Mouse (Mus musculus) embryonic facial prominence, embryonic 11.5 days (tissue): Measurements from ENCODE around the gene Tas1r1. TPM values are rescaled to one million over a fixed set of nuclear protein-coding genes. Genes with fewer than 3 reads are reported as not detected.

ENCODE experiments used
- ATAC-seq: fragments of 200-750 bp; cut with Nextera tagmentation; replicated peaks from 2 replicates; pipeline ENCODE4 v1.8.0; 2017; ENCODE audit warnings: low read depth; ENCODE audit not compliant: insufficient number of reproducible peaks, low FRiP score, low TSS enrichment
- DNase-seq: peaks from one replicate; pipeline ENCODE4 v3.0.0-alpha.2; 2015; ENCODE audit warnings: low spot score
- H3K27ac ChIP-seq: fragments of 300-500 bp; sonication (generic); replicated peaks from 2 replicates; pipeline ENCODE4 v1.5.1; 2014; ENCODE audit warnings: mild to moderate bottlenecking, low read depth, low read length, control low read depth
- H3K27me3 ChIP-seq: fragments of 300-500 bp; sonication (generic); 2 replicates; pipeline ENCODE4 v1.6.1; 2014; ENCODE audit warnings: mild to moderate bottlenecking, low read length, moderate library complexity, mixed read lengths; ENCODE audit not compliant: control insufficient read depth, insufficient read depth
- H3K36me3 ChIP-seq: fragments of 300-500 bp; sonication (generic); replicated peaks from 2 replicates; pipeline ENCODE4 v1.6.1; 2014; ENCODE audit warnings: low read depth, mild to moderate bottlenecking, low read length, moderate library complexity, mixed read lengths; ENCODE audit not compliant: control insufficient read depth, insufficient read depth
- H3K4me1 ChIP-seq: fragments of 300-500 bp; sonication (generic); 2 replicates; pipeline ENCODE4 v1.6.1; 2014; ENCODE audit warnings: low read length, mixed read lengths; ENCODE audit not compliant: control insufficient read depth, insufficient read depth
- H3K4me2 ChIP-seq: fragments of 300-500 bp; sonication (generic); 2 replicates; pipeline ENCODE4 v1.6.1; 2014; ENCODE audit warnings: low read depth, mild to moderate bottlenecking, control low read depth, low read length, moderate library complexity
- H3K4me3 ChIP-seq: fragments of 300-500 bp; sonication (generic); 2 replicates; pipeline ENCODE4 v1.5.1; 2014; ENCODE audit warnings: low read depth, low read length, control low read depth
- H3K9ac ChIP-seq: fragments of 300-500 bp; sonication (generic); replicated peaks from 2 replicates; pipeline ENCODE4 v1.6.1; 2014; ENCODE audit warnings: mild to moderate bottlenecking, control low read depth, low read length
- H3K9me3 ChIP-seq: fragments of 300-500 bp; sonication (generic); replicated peaks from 2 replicates; pipeline ENCODE4 v1.6.1; 2016; ENCODE audit warnings: mild to moderate bottlenecking, low read length, inconsistent platforms, mixed read lengths; ENCODE audit not compliant: control insufficient read depth
- WGBS: fragments of 180-500 bp; shearing (Covaris S2); extraction: QIAGEN DNeasy Blood & Tissue Kit; methylation state at CpG from one replicate; pipeline ENCODE4 v1.1.7; 2014; 5-methylcytosine and 5-hydroxymethylcytosine counted together
- polyA plus RNA-seq: library from polyadenylated mRNA; unstranded; fragments of >200 nt; fragmentation: Nextera tagmentation; extraction: Ambion mirVana; gene quantifications from 2 replicates; pipeline ENCODE4 v1.2.1, GENCODE M21; 2014

Gene Tas1r1
- polyA plus RNA-seq, 1 experiment from 2014 or later, result 0.55 TPM

DNA sequence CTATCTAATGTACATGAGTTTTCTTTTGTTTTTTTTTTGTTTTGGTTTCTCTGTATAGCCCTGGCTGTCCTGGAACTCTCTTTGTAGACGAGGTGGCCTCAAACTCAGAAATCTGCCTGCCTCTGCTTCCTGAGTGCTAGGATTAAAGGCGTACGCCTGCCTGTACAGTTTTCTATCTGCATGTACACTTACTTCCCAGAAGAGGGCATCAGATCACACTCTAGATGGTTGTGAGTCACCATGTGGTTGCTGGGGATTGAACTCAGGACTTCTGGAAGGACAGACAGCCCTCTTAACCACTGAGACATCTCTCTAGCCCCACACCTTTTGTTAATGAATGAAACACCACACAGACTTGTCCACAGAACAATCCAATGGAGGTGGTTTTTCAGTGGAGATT, 40.9 kb upstream of the Tas1r1 start:
- Histone ChIP-seq H3K9me3 (no peaks in the 10 kb centered on the region), H3K4me2 (no peak overlapping the region), H3K27ac (no peak overlapping the region), H3K4me3 (no peak overlapping the region), H3K36me3 (no peaks in the 10 kb centered on the region), H3K4me1 (no peaks in the 10 kb centered on the region; the same call in 1 of the 2 replicates), H3K27me3 (no peaks in the 10 kb centered on the region), H3K9ac (no peak overlapping the region)
- ATAC-seq (no peak), DNase-seq (no peak)
- 89% methylated on average over 3 of the region's 3 CpGs for WGBS

DNA sequence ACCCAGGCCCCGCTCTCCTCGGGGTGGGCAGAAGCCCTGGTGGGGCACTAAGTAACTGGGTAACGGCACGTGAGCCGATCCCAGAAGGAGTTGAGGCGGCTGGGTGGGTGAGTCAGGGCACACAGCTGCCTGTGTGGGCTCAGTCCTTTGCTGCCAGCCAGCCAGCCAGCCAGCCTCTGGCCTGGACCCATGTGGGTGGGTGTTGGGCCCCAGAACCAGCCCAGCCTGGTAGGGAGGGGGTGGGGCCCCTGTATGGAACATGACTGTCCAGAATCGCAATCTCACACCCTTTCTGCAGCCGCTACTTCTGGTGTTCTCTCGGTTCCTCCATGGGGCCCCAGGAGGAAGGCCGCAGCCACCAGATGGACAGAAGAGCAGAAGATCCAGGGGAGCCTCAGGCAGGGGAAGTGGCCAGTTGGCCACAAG, 39.8 kb upstream of the Tas1r1 start:
- Histone ChIP-seq H3K27ac (no peak overlapping the region), H3K9ac (no peak overlapping the region), H3K4me1 (no peaks in the 10 kb centered on the region; the same call in 1 of the 2 replicates), H3K9me3 (no peaks in the 10 kb centered on the region), H3K27me3 (no peaks in the 10 kb centered on the region), H3K36me3 (no peaks in the 10 kb centered on the region), H3K4me3 (no peak overlapping the region), H3K4me2 (no peak overlapping the region)
- no peak for ATAC-seq
- no peak for DNase-seq
- 92% methylated on average over 10 of the region's 10 CpGs for WGBS

DNA sequence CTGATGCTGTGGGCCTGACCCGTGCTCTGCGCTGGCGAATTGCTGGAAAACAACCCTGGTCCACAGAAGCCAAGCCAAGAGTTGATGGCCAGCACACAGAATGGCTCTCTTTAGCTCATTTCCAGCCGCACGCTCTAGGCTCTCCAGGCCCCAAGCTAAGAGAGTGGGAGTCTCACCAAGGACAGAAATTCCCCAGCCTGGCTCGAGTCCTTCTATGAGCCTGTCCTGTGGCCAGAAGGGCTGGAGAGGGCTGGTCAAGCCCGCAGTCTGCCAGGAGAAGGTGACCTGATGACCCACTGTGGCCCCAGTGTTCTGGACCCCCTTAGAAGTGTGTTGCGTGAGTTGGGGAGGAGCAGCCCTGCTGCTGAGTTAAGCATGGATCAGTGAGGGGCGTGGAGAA, 38.8 kb upstream of the Tas1r1 start:
- no peak overlapping the region for H3K4me3 ChIP-seq
- no peak for ATAC-seq
- no peak overlapping the region for H3K27ac ChIP-seq

DNA sequence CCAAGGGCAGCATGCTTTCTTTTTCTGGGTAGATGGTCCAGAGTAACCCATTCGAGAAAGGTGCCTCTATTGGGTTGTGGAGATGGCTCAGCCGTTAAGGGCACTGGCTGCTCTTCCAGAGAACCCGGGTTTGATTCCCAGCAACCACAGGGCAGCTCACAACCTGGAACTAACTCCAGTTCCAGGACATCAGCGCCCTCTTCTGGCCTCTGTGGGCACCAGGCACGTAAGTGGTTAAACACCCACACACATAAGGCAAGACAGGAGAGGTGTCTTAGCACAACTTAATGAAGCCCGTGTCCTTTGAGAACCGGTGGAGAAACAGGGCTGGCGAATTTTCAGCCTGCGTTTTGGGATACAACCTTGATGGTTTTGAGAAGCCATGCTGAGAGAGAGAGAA, 36.2 kb upstream of the Tas1r1 start:
- whole genome bisulfite sequencing, result 77% methylated on average over 9 of the region's 9 CpGs
- H3K27ac ChIP-seq, result no peak overlapping the region
- no peaks in the 10 kb centered on the region for H3K27me3 ChIP-seq
- DNase-seq (no peak), ATAC-seq (no peak)
- H3K4me3 ChIP-seq, result no peak overlapping the region
- no peaks in the 10 kb centered on the region for H3K36me3 ChIP-seq
- no peak overlapping the region for H3K9ac ChIP-seq
- no peaks in the 10 kb centered on the region; the same call in 1 of the 2 replicates for H3K4me1 ChIP-seq
- no peaks in the 10 kb centered on the region for H3K9me3 ChIP-seq
- no peak overlapping the region for H3K4me2 ChIP-seq

More for the DNA sequence above, 38.8 kb upstream of the Tas1r1 start:
- Histone ChIP-seq H3K36me3 (no peaks in the 10 kb centered on the region), H3K4me2 (no peak overlapping the region), H3K4me1 (no peaks in the 10 kb centered on the region; the same call in 1 of the 2 replicates), H3K9me3 (no peaks in the 10 kb centered on the region), H3K27me3 (no peaks in the 10 kb centered on the region), H3K9ac (no peak overlapping the region)
- 87% methylated on average over 9 of the region's 9 CpGs for WGBS
- DNase-seq, result no peak

DNA sequence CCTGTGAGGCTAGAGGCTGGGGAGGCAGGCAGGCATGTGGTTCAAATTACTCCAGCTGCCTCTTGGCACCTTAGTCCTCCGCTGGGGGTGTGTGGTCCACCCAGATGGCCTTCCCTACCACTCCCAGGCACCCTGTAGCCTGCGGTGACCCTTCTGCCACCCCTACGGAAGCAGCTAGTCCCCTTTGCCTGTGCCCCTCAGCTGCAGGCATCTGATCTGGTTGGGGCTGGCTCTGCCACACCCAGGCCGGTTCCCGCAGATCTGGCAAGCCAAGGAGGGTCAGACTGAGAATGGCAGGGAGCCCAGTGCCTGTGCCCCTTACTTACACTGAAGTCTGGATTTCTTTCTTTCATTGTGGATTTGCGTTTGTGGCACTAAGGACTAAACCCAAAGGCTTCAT, 35.3 kb upstream of the Tas1r1 start:
- no peak overlapping the region for H3K27ac ChIP-seq
- DNase-seq, result no peak
- H3K9ac ChIP-seq, result no peak overlapping the region
- no peak for ATAC-seq
- no peaks in the 10 kb centered on the region for H3K36me3 ChIP-seq
- H3K4me1 ChIP-seq, result no peaks in the 10 kb centered on the region; the same call in 1 of the 2 replicates
- H3K27me3 ChIP-seq, result no peaks in the 10 kb centered on the region
- 82% methylated on average over 6 of the region's 6 CpGs for WGBS
- no peak overlapping the region for H3K4me3 ChIP-seq
- no peak overlapping the region for H3K4me2 ChIP-seq
- no peaks in the 10 kb centered on the region for H3K9me3 ChIP-seq

- Histone ChIP-seq H3K4me1 (no peaks in the 10 kb centered on the region; the same call in 1 of the 2 replicates), H3K4me2 (no peak overlapping the region), H3K36me3 (no peaks in the 10 kb centered on the region), H3K9me3 (no peaks in the 10 kb centered on the region), H3K9ac (no peak overlapping the region), H3K27me3 (no peaks in the 10 kb centered on the region), H3K4me3 (no peak overlapping the region), H3K27ac (no peak overlapping the region)
- DNase-seq (no peak), ATAC-seq (no peak)
- WGBS, result 76% methylated on average over 10 of the region's 10 CpGs
Observed at GRCm38 (mm10) chr4:152072655-152073054, 34.3 kb upstream of the Tas1r1 start.

GRCm38 (mm10) chr4:152072121-152072601, 33.8 kb upstream of the Tas1r1 start, which contains the start of gene Plekhg5:
Plekhg5 (plus strand) TSS chr4:152072498.
- no peak within 1 kb of the TSS for H3K27ac ChIP-seq
- no peaks in the 10 kb centered on the region for H3K9me3 ChIP-seq
- ATAC-seq (no peak), DNase-seq (no peak)
- H3K4me2 ChIP-seq, result no peak within 1 kb of the TSS
- H3K27me3 ChIP-seq, result no peaks in the 10 kb centered on the region
- no peaks in the 10 kb centered on the region; the same call in 1 of the 2 replicates for H3K4me1 ChIP-seq
- 72% methylated on average over 10 of the region's 10 CpGs for WGBS
- H3K36me3 ChIP-seq, result no peaks in the 10 kb centered on the region
- H3K4me3 ChIP-seq, result no peak within 1 kb of the TSS
- H3K9ac ChIP-seq, result no peak within 1 kb of the TSS

DNA sequence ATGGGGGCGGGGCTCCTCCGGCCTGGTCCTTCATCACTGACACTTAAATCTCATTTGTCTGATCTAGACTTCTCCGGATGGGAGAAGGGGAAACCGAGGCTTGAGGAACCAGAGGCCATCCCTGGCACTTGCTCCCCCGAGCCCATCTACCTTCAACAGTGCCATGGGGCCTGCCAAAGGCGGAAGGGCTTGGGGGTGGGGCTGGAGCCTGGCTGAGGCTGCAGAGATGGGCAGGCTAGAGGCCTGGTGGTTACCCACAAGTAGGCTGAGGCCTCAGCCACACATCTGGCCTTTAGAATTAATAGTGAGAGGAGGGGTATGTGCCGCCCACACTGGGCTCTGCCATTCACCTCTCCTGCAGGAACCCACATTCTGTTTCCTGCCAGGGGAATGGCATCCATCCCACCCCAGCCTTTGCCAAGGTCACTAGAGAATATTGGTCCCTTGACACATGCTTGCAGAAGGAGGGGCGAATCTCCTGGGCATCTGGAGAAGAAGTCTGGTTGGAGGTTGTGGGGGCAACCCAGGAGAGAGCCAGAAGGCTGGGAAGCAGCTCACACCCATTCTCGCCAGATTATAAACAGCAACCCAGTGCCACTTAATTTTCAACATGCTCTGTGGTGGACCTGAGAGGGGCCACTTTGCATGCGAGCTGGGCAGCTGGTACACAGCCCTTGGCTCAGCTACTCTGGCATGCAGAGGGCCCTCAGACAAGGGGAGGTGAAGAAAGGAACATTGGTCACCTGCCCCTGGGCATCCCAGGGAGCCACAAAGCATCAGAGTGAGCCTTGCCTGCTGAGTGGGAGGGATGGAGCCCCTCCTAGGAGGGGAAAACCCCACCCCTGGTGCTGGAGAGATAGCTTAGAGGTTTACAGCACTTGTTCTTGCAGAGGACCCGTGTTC, 32.4 kb upstream of the Tas1r1 start:
- ATAC-seq (no peak; the same call in 1 of the 2 replicates), DNase-seq (no peak)
- no peak overlapping the region for H3K27ac ChIP-seq
- H3K9ac ChIP-seq, result no peak overlapping the region
- H3K9me3 ChIP-seq, result no peaks in the 10 kb centered on the region
- H3K4me3 ChIP-seq, result no peak overlapping the region
- no peaks in the 10 kb centered on the region for H3K4me1 ChIP-seq
- H3K27me3 ChIP-seq, result no peaks in the 10 kb centered on the region
- H3K36me3 ChIP-seq, result no peaks in the 10 kb centered on the region
- H3K4me2 ChIP-seq, result no peak overlapping the region
- WGBS, result 76% methylated on average over 11 of the region's 11 CpGs
